ENCODE assay signal across 21 mouse cellular contexts in genomic region chr5:25153491-25153890, GRCm38 (mm10). TPM values are rescaled to one million over a fixed set of nuclear protein-coding genes. Genes with fewer than 3 reads are reported as not detected.
"Had no signal": no experiment of that assay in that cellular context is flagged by ENCODE, and none has a peak within 500 bp of the region (broad histone marks: within the 10 kb centered on the region; RNA-seq: fewer than 3 reads in every experiment).

No protein-coding gene starts in this region.

- H3K4me3 ChIP-seq: lung, embryonic 15.5 days; megakaryocyte, embryonic 14.5 days; midbrain, embryonic 13.5 days; midbrain, embryonic 15.5 days; neural tube, embryonic 12.5 days; stomach, embryonic 15.5 days had no signal

- H3K27me3 ChIP-seq: lung, embryonic 15.5 days; midbrain, embryonic 13.5 days; midbrain, embryonic 15.5 days; neural tube, embryonic 12.5 days; stomach, embryonic 15.5 days had no signal

- H3K9me3 ChIP-seq: lung, embryonic 15.5 days; megakaryocyte, embryonic 14.5 days; midbrain, embryonic 13.5 days; midbrain, embryonic 15.5 days; neural tube, embryonic 12.5 days; stomach, embryonic 15.5 days had no signal

- DNase-seq: lung, adult 2 months; lung, postnatal 14 days; lung, postnatal 36 days; right cerebral cortex, postnatal 14 days; thymus, adult 2 months; thymus, postnatal 25 days; thymus, postnatal 4 days had no signal

- H3K27ac ChIP-seq: lung, embryonic 15.5 days; macrophage; midbrain, embryonic 13.5 days; midbrain, embryonic 15.5 days; neural tube, embryonic 12.5 days; stomach, embryonic 15.5 days; stomach, postnatal 0 days had no signal

- H3K4me2 ChIP-seq: lung, embryonic 15.5 days; midbrain, embryonic 11.5 days; midbrain, embryonic 13.5 days; midbrain, embryonic 15.5 days; neural tube, embryonic 12.5 days; stomach, embryonic 15.5 days had no signal

- H3K4me1 ChIP-seq: lung, embryonic 15.5 days; megakaryocyte, embryonic 14.5 days; midbrain, embryonic 15.5 days; neural tube, embryonic 12.5 days; stomach, embryonic 15.5 days had no signal

- H3K36me3 ChIP-seq: lung, embryonic 15.5 days; midbrain, embryonic 13.5 days; midbrain, embryonic 15.5 days; neural tube, embryonic 12.5 days; stomach, embryonic 15.5 days had no signal

- H3K9ac ChIP-seq: lung, embryonic 15.5 days; midbrain, embryonic 13.5 days; midbrain, embryonic 15.5 days; neural tube, embryonic 12.5 days; stomach, embryonic 15.5 days had no signal

- ATAC-seq: lung, postnatal 0 days; midbrain, embryonic 13.5 days; midbrain, embryonic 15.5 days had no signal

RNA-seq across cellular contexts. Expression of gene Galntl5, which starts 27.8 kb away (rescaled TPM):
- polyA plus RNA-seq: lung, adult 2 months; lung, embryonic 15.5 days; lung, postnatal 0 days; macrophage; midbrain, embryonic 11.5 days; midbrain, embryonic 13.5 days; midbrain, embryonic 15.5 days; midbrain, postnatal 0 days; neural tube, embryonic 12.5 days; neural tube, embryonic 14.5 days; spleen, adult 2 months; stomach, embryonic 15.5 days; stomach, postnatal 0 days; thymus, adult 2 months; urinary bladder, adult 2 months had no signal
